Mouse (Mus musculus) heart, postnatal 0 days (tissue): Measurements from ENCODE around the gene Orm1. TPM values are rescaled to one million over a fixed set of nuclear protein-coding genes. Genes with fewer than 3 reads are reported as not detected.

Experiments used
- ATAC-seq: fragments of 200-750 bp; cut with Nextera tagmentation; 2 replicates; pipeline ENCODE4 v1.8.0; 2017; ENCODE audit warnings: low read depth, moderate number of reproducible peaks, moderate library complexity; ENCODE audit not compliant: insufficient read depth
- DNase-seq: peaks from one replicate; pipeline ENCODE4 v3.0.0-alpha.2; 2016; ENCODE audit warnings: low spot score
- H3K27ac ChIP-seq: fragments of 300-500 bp; sonication (generic); 2 replicates; pipeline ENCODE4 v1.5.1; 2014; ENCODE audit warnings: low read depth, mild to moderate bottlenecking
- H3K27me3 ChIP-seq: fragments of 300-500 bp; sonication (generic); 2 replicates; pipeline ENCODE4 v1.6.1; 2014; ENCODE audit warnings: low read length, mixed read lengths; ENCODE audit not compliant: control insufficient read depth, insufficient read depth
- H3K36me3 ChIP-seq: fragments of 300-500 bp; sonication (generic); replicated peaks from 2 replicates; pipeline ENCODE4 v1.6.1; 2014; ENCODE audit warnings: low read length, mixed read lengths; ENCODE audit not compliant: control insufficient read depth, insufficient read depth
- H3K4me1 ChIP-seq: fragments of 300-500 bp; sonication (generic); 2 replicates; pipeline ENCODE4 v1.6.1; 2014; ENCODE audit warnings: antibody characterized with exemption; ENCODE audit not compliant: control insufficient read depth, insufficient read depth
- H3K4me2 ChIP-seq: fragments of 300-500 bp; sonication (generic); 2 replicates; pipeline ENCODE4 v1.6.1; 2014; ENCODE audit warnings: low read depth, mild to moderate bottlenecking, low read length, moderate library complexity
- H3K4me3 ChIP-seq: fragments of 300-500 bp; sonication (generic); 2 replicates; pipeline ENCODE4 v1.5.1; 2014; ENCODE audit warnings: low read depth, low read length
- H3K9ac ChIP-seq: fragments of 300-500 bp; sonication (generic); replicated peaks from 2 replicates; pipeline ENCODE4 v1.6.1; 2014; ENCODE audit warnings: low read depth, low read length, mixed read lengths
- H3K9me3 ChIP-seq: fragments of 300-500 bp; sonication (generic); replicated peaks from 2 replicates; pipeline ENCODE4 v1.6.1; 2016; ENCODE audit warnings: low read length; ENCODE audit not compliant: control insufficient read depth
- CTCF ChIP-seq: IDR thresholded peaks from 2 replicates; pipeline ENCODE4 v1.5.1; 2016; ENCODE audit warnings: antibody characterized with exemption, control low read depth, low read depth
- EP300 ChIP-seq: IDR thresholded peaks from 2 replicates; pipeline ENCODE4 v1.6.1; 2016; ENCODE audit warnings: antibody characterized with exemption, low read depth
- WGBS: fragments of 180-500 bp; shearing (Covaris S2); extraction: QIAGEN DNeasy Blood & Tissue Kit; methylation state at CpG from one replicate; pipeline ENCODE4 v1.1.7; 2014; 5-methylcytosine and 5-hydroxymethylcytosine counted together
- polyA plus RNA-seq: library from polyadenylated mRNA; unstranded; fragments of >200 nt; fragmentation: Nextera tagmentation; extraction: Ambion mirVana; gene quantifications from 2 replicates; pipeline ENCODE4 v1.2.1, GENCODE M21; 2015
- total RNA-seq: library from RNA; depleted of rRNA; stranded (reverse); fragments of >200 nt; gene quantifications from 2 replicates; pipeline ENCODE4 v1.2.3, GENCODE M21; 2014; ENCODE audit warnings: low replicate concordance; rRNA removed

Orm1 gene
- total and polyA plus RNA-seq, 2 experiments from 2014 or later: not detected

DNA sequence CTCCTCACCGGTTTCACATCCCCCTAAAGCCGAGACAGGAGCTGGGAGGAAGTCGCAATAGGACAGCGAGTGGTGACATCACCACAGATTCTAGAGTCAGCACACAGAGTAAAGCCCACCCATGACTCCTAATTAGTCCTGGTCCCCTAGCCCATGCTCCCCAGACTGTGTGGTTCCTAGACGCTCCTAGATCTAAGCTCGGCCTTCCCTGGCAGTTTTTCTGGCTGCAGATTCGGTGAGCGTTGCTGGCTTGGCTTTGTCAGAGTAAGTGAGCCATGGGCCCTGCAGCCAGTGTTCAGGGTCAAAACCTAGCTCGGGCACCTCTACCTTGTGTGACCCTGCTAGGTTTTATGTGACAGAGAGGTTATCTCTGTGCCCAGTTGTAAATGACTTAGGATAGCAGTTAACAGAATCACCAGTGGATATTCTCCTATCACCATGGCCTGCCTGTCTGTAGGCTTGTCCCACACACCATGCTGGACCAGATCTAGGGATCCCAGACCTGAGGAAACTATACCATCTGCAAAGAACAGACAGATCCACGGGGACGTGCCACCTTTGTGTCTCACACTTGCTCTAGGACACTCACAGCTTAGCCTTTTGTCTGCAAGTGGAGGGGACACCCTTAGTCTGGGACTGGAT lies 45.6 kb downstream of the Orm1 start:
- no peaks in the 10 kb centered on the region for H3K9me3 ChIP-seq
- no peak for TF ChIP-seq EP300
- TF ChIP-seq CTCF: no peak
- no peak for ATAC-seq

DNA sequence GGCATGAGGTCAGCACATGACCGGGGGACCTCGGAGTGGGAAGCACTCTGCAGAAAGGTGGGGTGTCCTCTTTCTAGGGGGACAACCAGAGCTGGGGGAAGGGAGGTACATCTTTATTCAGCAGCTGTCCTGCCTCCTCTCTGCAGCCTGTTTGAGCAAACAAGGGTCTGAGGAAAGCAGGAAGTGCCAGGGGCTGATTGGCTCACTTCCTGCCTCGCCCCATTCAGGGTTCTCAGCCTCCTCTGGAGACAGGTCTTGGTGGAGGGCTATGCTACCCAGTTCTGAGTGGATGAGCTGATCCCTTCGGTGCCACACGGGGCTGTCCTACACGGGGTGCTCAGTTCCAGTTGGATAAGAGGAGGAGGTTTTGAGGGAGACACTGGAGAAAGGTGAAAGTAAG lies 47.0 kb downstream of the Orm1 start:
- no peak overlapping the region for H3K4me2 ChIP-seq
- no peak overlapping the region for H3K9ac ChIP-seq
- no peak for TF ChIP-seq EP300
- no peak for TF ChIP-seq CTCF
- H3K27me3 ChIP-seq: no peaks in the 10 kb centered on the region
- no peaks in the 10 kb centered on the region for H3K4me1 ChIP-seq
- ATAC-seq (no peak), DNase-seq (no peak)
- no peak overlapping the region for H3K4me3 ChIP-seq
- no peaks in the 10 kb centered on the region for H3K9me3 ChIP-seq
- H3K27ac ChIP-seq: no peak overlapping the region; the same call in 1 of the 2 replicates
- peaks cover 11% of the 10 kb centered on the region for H3K36me3 ChIP-seq
- WGBS: 59% methylated on average over 6 of the region's 6 CpGs

More for the DNA sequence above, 45.6 kb downstream of the Orm1 start:
- WGBS: 74% methylated on average over 11 of the region's 11 CpGs
- H3K4me3 ChIP-seq: no peak overlapping the region
- H3K27me3 ChIP-seq: no peaks in the 10 kb centered on the region
- no peak overlapping the region for H3K4me2 ChIP-seq
- no peaks in the 10 kb centered on the region for H3K4me1 ChIP-seq
- DNase-seq: no peak
- H3K27ac ChIP-seq: no peak overlapping the region
- no peak overlapping the region for H3K9ac ChIP-seq
- H3K36me3 ChIP-seq: peaks cover 10% of the 10 kb centered on the region; the same call in 1 of the 2 replicates

Other genes with a start within 250 kb of the Orm1 start
- not detected in 2 replicates for gene Ambp, start 189.8 kb upstream of the Orm1 start, total RNA-seq
- gene Ambp, start 189.8 kb upstream of the Orm1 start, polyA plus RNA-seq: 0.12 TPM in 1 of 2 replicates, not detected in the other
- gene Kif12, start 172.4 kb upstream of the Orm1 start, total RNA-seq: not detected in 2 replicates
- gene Kif12, start 172.4 kb upstream of the Orm1 start, polyA plus RNA-seq: not detected in 2 replicates
- gene Col27a1, start 130.6 kb upstream of the Orm1 start, total RNA-seq: 5.9 and 8.2 TPM in 2 replicates
- 0.92 and 1.2 TPM in 2 replicates for gene Col27a1, start 130.6 kb upstream of the Orm1 start, polyA plus RNA-seq
- not detected in 2 replicates for gene Orm3, start 11.6 kb downstream of the Orm1 start, total RNA-seq
- gene Orm3, start 11.6 kb downstream of the Orm1 start, polyA plus RNA-seq: not detected in 2 replicates
- gene Orm2, start 17.9 kb downstream of the Orm1 start, total RNA-seq: not detected in 2 replicates
- not detected in 2 replicates for gene Orm2, start 17.9 kb downstream of the Orm1 start, polyA plus RNA-seq
- 4.1 and 5.5 TPM in 2 replicates for gene Akna, start 58.8 kb downstream of the Orm1 start, total RNA-seq
- 1.3 and 1.4 TPM in 2 replicates for gene Akna, start 58.8 kb downstream of the Orm1 start, polyA plus RNA-seq
- gene Whrn, start 151.4 kb downstream of the Orm1 start, total RNA-seq: 5.5 and 7.6 TPM in 2 replicates
- 1.3 and 1.7 TPM in 2 replicates for gene Whrn, start 151.4 kb downstream of the Orm1 start, polyA plus RNA-seq
- 120 and 148 TPM in 2 replicates for gene Atp6v1g1, start 200.2 kb downstream of the Orm1 start, total RNA-seq
- gene Atp6v1g1, start 200.2 kb downstream of the Orm1 start, polyA plus RNA-seq: 278 and 279 TPM in 2 replicates
- gene Tmem268, start 214.2 kb downstream of the Orm1 start, total RNA-seq: 5.2 and 10.0 TPM in 2 replicates
- 4.6 and 4.7 TPM in 2 replicates for gene Tmem268, start 214.2 kb downstream of the Orm1 start, polyA plus RNA-seq